Mouse (Mus musculus): Measurements from ENCODE around the gene Rasgef1b. TPM values are rescaled to one million over a fixed set of nuclear protein-coding genes. Genes with fewer than 3 reads are reported as not detected.

Rasgef1b gene
- polyA plus RNA-seq, 1 experiment from 2014 or later = 3.6 TPM

GRCm38 (mm10) chr5:99558231-99558630, 170.6 kb downstream of the Rasgef1b start:
- Histone ChIP-seq H3K27ac (ENCODE audit: low read depth, low read length) (no peak overlapping the region), H3K36me3 (ENCODE audit: control insufficient read depth, insufficient read depth) (no peaks in the 10 kb centered on the region), H3K4me1 (replicated peaks; ENCODE audit: control insufficient read depth, insufficient read depth, low read length) (no peaks in the 10 kb centered on the region), H3K4me3 (ENCODE audit: low read depth, low read length) (no peak overlapping the region), H3K27me3 (replicated peaks; ENCODE audit: control insufficient read depth, insufficient read depth, low read length) (no peaks in the 10 kb centered on the region), H3K9me3 (ENCODE audit: control insufficient read depth) (no peaks in the 10 kb centered on the region), H3K4me2 (replicated peaks; ENCODE audit: low read depth) (no peak overlapping the region), H3K9ac (ENCODE audit: low read depth, low read length) (no peak overlapping the region)
- no peak for TF ChIP-seq CTCF (IDR thresholded peaks at IDR 0.05; ENCODE audit: low read depth)
- WGBS = 52% methylated on average over 9 of the region's 9 CpGs
- no peak for ATAC-seq

- Histone ChIP-seq H3K9ac (ENCODE audit: low read depth, low read length) (no peak overlapping the region), H3K36me3 (ENCODE audit: control insufficient read depth, insufficient read depth) (no peaks in the 10 kb centered on the region), H3K4me3 (ENCODE audit: low read depth, low read length) (no peak overlapping the region), H3K4me2 (replicated peaks; ENCODE audit: low read depth) (no peak overlapping the region), H3K27ac (ENCODE audit: low read depth, low read length) (no peak overlapping the region), H3K4me1 (replicated peaks; ENCODE audit: control insufficient read depth, insufficient read depth, low read length) (no peaks in the 10 kb centered on the region), H3K27me3 (replicated peaks; ENCODE audit: control insufficient read depth, insufficient read depth, low read length) (no peaks in the 10 kb centered on the region), H3K9me3 (ENCODE audit: control insufficient read depth) (no peaks in the 10 kb centered on the region)
- no peak for ATAC-seq
- 50% methylated on average over 7 of the region's 7 CpGs for WGBS
- no peak for TF ChIP-seq CTCF (IDR thresholded peaks at IDR 0.05; ENCODE audit: low read depth)
Observed at GRCm38 (mm10) chr5:99552645-99553044, 176.2 kb downstream of the Rasgef1b start.

GRCm38 (mm10) chr5:99544664-99545494, 184.0 kb downstream of the Rasgef1b start:
- TF ChIP-seq CTCF (IDR thresholded peaks at IDR 0.05; ENCODE audit: low read depth) = no peak
- Histone ChIP-seq H3K4me2 (replicated peaks; ENCODE audit: low read depth) (no peak overlapping the region), H3K27me3 (replicated peaks; ENCODE audit: control insufficient read depth, insufficient read depth, low read length) (no peaks in the 10 kb centered on the region), H3K27ac (ENCODE audit: low read depth, low read length) (no peak overlapping the region), H3K4me1 (replicated peaks; ENCODE audit: control insufficient read depth, insufficient read depth, low read length) (peaks cover 3% of the 10 kb centered on the region; the same call in 1 of the 2 replicates), H3K36me3 (ENCODE audit: control insufficient read depth, insufficient read depth) (no peaks in the 10 kb centered on the region), H3K9ac (ENCODE audit: low read depth, low read length) (no peak overlapping the region), H3K9me3 (ENCODE audit: control insufficient read depth) (no peaks in the 10 kb centered on the region), H3K4me3 (ENCODE audit: low read depth, low read length) (no peak overlapping the region)
- no peak for ATAC-seq
- 76% methylated on average over 6 of the region's 6 CpGs for WGBS

- H3K9ac ChIP-seq (ENCODE audit: low read depth, low read length) = no peak overlapping the region
- no peak overlapping the region for H3K4me2 ChIP-seq (replicated peaks; ENCODE audit: low read depth)
- no peak overlapping the region for H3K27ac ChIP-seq (ENCODE audit: low read depth, low read length)
- no peaks in the 10 kb centered on the region for H3K36me3 ChIP-seq (ENCODE audit: control insufficient read depth, insufficient read depth)
- no peak overlapping the region for H3K4me3 ChIP-seq (ENCODE audit: low read depth, low read length)
- no peak for ATAC-seq
- 50% methylated on average over 2 of the region's 2 CpGs for WGBS
- no peak for TF ChIP-seq CTCF (IDR thresholded peaks at IDR 0.05; ENCODE audit: low read depth)
- H3K4me1 ChIP-seq (replicated peaks; ENCODE audit: control insufficient read depth, insufficient read depth, low read length) = peaks cover 3% of the 10 kb centered on the region; the same call in 1 of the 2 replicates
- no peaks in the 10 kb centered on the region for H3K9me3 ChIP-seq (ENCODE audit: control insufficient read depth)
- no peaks in the 10 kb centered on the region for H3K27me3 ChIP-seq (replicated peaks; ENCODE audit: control insufficient read depth, insufficient read depth, low read length)
Observed at GRCm38 (mm10) chr5:99541999-99542765, 186.7 kb downstream of the Rasgef1b start.

GRCm38 (mm10) chr5:99541321-99541895, 187.5 kb downstream of the Rasgef1b start:
- TF ChIP-seq CTCF (IDR thresholded peaks at IDR 0.05; ENCODE audit: low read depth) = no peak
- Histone ChIP-seq H3K4me3 (ENCODE audit: low read depth, low read length) (no peak overlapping the region), H3K27me3 (replicated peaks; ENCODE audit: control insufficient read depth, insufficient read depth, low read length) (no peaks in the 10 kb centered on the region), H3K9ac (ENCODE audit: low read depth, low read length) (no peak overlapping the region), H3K27ac (ENCODE audit: low read depth, low read length) (no peak overlapping the region), H3K4me2 (replicated peaks; ENCODE audit: low read depth) (no peak overlapping the region), H3K4me1 (replicated peaks; ENCODE audit: control insufficient read depth, insufficient read depth, low read length) (peaks cover 3% of the 10 kb centered on the region; the same call in 1 of the 2 replicates), H3K9me3 (ENCODE audit: control insufficient read depth) (no peaks in the 10 kb centered on the region), H3K36me3 (ENCODE audit: control insufficient read depth, insufficient read depth) (no peaks in the 10 kb centered on the region)
- no peak for ATAC-seq
- WGBS = 33% methylated on average over 11 of the region's 11 CpGs

GRCm38 (mm10) chr5:99533416-99533815, 195.4 kb downstream of the Rasgef1b start:
- Histone ChIP-seq H3K4me1 (replicated peaks; ENCODE audit: control insufficient read depth, insufficient read depth, low read length) (no peaks in the 10 kb centered on the region), H3K4me2 (replicated peaks; ENCODE audit: low read depth) (no peak overlapping the region), H3K9ac (ENCODE audit: low read depth, low read length) (no peak overlapping the region), H3K36me3 (ENCODE audit: control insufficient read depth, insufficient read depth) (no peaks in the 10 kb centered on the region), H3K27me3 (replicated peaks; ENCODE audit: control insufficient read depth, insufficient read depth, low read length) (no peaks in the 10 kb centered on the region), H3K4me3 (ENCODE audit: low read depth, low read length) (no peak overlapping the region), H3K9me3 (ENCODE audit: control insufficient read depth) (no peaks in the 10 kb centered on the region), H3K27ac (ENCODE audit: low read depth, low read length) (no peak overlapping the region)
- WGBS = 80% methylated on average over 7 of the region's 7 CpGs
- TF ChIP-seq CTCF (IDR thresholded peaks at IDR 0.05; ENCODE audit: low read depth) = no peak
- ATAC-seq = no peak
